Mouse (Mus musculus) liver, embryonic 14.5 days (tissue): ENCODE measurements at regions not wholly inside any gene's neighbourhood (a gene's known extent, or its start where the extent isn't known, plus 50 kb on each side); places are given as distances from the start of the nearest gene placed in this dataset.

Experiments used
- CTCF ChIP-seq: IDR thresholded peaks from 2 replicates; pipeline ENCODE4 v1.5.1; 2016; ENCODE audit warnings: antibody characterized with exemption, low read depth, control low read depth
- EP300 ChIP-seq: IDR thresholded peaks from 2 replicates; pipeline ENCODE4 v1.6.1; 2016; ENCODE audit warnings: antibody characterized with exemption, low read depth

DNA sequence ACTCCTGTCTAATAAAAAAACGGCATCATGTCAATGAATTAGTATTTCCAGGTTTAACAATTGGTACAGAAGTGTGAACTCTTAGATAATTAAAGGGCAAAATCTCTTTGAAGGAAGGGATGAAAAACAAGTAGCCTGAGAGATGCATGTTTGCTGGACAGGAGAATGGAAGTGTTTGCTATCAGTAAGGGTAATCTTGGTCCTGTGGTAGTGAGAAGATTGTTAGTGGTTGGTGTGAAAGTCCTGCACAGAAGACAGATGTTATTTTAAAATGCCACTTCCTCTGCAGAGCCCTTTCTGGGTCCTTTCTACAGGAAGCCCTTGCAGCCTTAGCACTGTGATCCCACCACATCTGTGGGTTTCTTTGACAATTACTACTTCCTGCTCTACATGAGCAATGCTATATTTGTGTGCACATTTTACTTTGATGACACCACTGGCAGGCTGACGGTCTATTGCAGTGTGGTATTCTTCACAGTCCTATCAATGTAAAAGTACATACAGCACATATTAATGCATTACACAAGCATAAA is 108.8 kb downstream of the Gm10295 start:
- TF ChIP-seq CTCF (no peak), EP300 (no peak)
